Mouse (Mus musculus) liver, postnatal 0 days (tissue): ENCODE measurements at regions not wholly inside any gene's neighbourhood (a gene's known extent, or its start where the extent isn't known, plus 50 kb on each side); places are given as distances from the start of the nearest gene placed in this dataset.

Source experiments
- CTCF ChIP-seq: sonication (generic); IDR thresholded peaks from 2 replicates; pipeline ENCODE4 v1.5.1; 2016; ENCODE audit warnings: antibody characterized with exemption, low read depth
- EP300 ChIP-seq: IDR thresholded peaks from 2 replicates; pipeline ENCODE4 v1.6.1; 2016; ENCODE audit warnings: antibody characterized with exemption, low read depth, mild to moderate bottlenecking

- TF ChIP-seq CTCF = no peak
- no peak for TF ChIP-seq EP300
These were observed 156.8 kb downstream of the Uaca start for GRCm38 (mm10) chr9:60951071-60951561.
